Mouse (Mus musculus): ENCODE measurements around the gene Emc3.

Gene Emc3

GRCm38 (mm10) chr6:113530932-113531839 lies at the start of gene Emc3, which contains the start of gene Fancd2:
Gene Emc3, minus strand, starts transcription at chr6:113531652.
Gene Fancd2, plus strand, starts transcription at chr6:113531682.
- in situ Hi-C loops (cut with MboI, MseI), result no loop called here

GRCm38 (mm10) chr6:113579306-113579705 lies 47.9 kb upstream of the Emc3 start:
- in situ Hi-C loops (cut with MboI, MseI), result no loop called here

GRCm38 (mm10) chr6:113576044-113576443 lies 44.6 kb upstream of the Emc3 start:
- in situ Hi-C loops (cut with MboI, MseI), result no loop called here

- in situ Hi-C loops (cut with MboI, MseI), result loop anchor here (25.0 kb wide), 1 partner anchor 427 kb away; no protein-coding TSS in a partner anchor
Observed at GRCm38 (mm10) chr6:113564557-113564956, 33.1 kb upstream of the Emc3 start.

GRCm38 (mm10) chr6:113559736-113560135 lies 28.3 kb upstream of the Emc3 start:
- in situ Hi-C loops (cut with MboI, MseI), result loop anchor here (25.0 kb wide), 1 partner anchor 422 kb away; no protein-coding TSS in a partner anchor

- in situ Hi-C loops (cut with MboI, MseI), result no loop called here
Observed at GRCm38 (mm10) chr6:113543906-113544481, 12.5 kb upstream of the Emc3 start.

GRCm38 (mm10) chr6:113541610-113542009 lies 10.2 kb upstream of the Emc3 start:
- in situ Hi-C loops (cut with MboI, MseI), result no loop called here

- in situ Hi-C loops (cut with MboI, MseI), result no loop called here
Observed at GRCm38 (mm10) chr6:113534886-113535285, 3.4 kb upstream of the Emc3 start.

- in situ Hi-C loops (cut with MboI, MseI), result no loop called here
Observed at GRCm38 (mm10) chr6:113531840-113532404, 470 bp upstream of the Emc3 start.

- in situ Hi-C loops (cut with MboI, MseI), result no loop called here
Observed at GRCm38 (mm10) chr6:113523420-113523819, 8.0 kb downstream of the Emc3 start.

- in situ Hi-C loops (cut with MboI, MseI), result no loop called here
Observed at GRCm38 (mm10) chr6:113522310-113522709, 9.1 kb downstream of the Emc3 start.

- in situ Hi-C loops (cut with MboI, MseI), result no loop called here
Observed at GRCm38 (mm10) chr6:113517434-113518080, 13.9 kb downstream of the Emc3 start.

- in situ Hi-C loops (cut with MboI, MseI), result no loop called here
Observed at GRCm38 (mm10) chr6:113514600-113514999, 16.9 kb downstream of the Emc3 start.

- in situ Hi-C loops (cut with MboI, MseI), result no loop called here
Observed at GRCm38 (mm10) chr6:113513944-113514343, 17.5 kb downstream of the Emc3 start.

GRCm38 (mm10) chr6:113508947-113509280 lies 22.5 kb downstream of the Emc3 start:
- in situ Hi-C loops (cut with MboI, MseI), result no loop called here

- in situ Hi-C loops (cut with MboI, MseI), result no loop called here
Observed at GRCm38 (mm10) chr6:113508272-113508946, 23.0 kb downstream of the Emc3 start.

- in situ Hi-C loops (cut with MboI, MseI), result no loop called here
Observed at GRCm38 (mm10) chr6:113507130-113507529, 24.3 kb downstream of the Emc3 start.

- in situ Hi-C loops (cut with MboI, MseI), result no loop called here
Observed at GRCm38 (mm10) chr6:113505689-113506088, 25.8 kb downstream of the Emc3 start.

GRCm38 (mm10) chr6:113502801-113503200 lies 28.7 kb downstream of the Emc3 start:
- in situ Hi-C loops (cut with MboI, MseI), result no loop called here

- in situ Hi-C loops (cut with MboI, MseI), result no loop called here
Observed at GRCm38 (mm10) chr6:113501388-113502084, 29.9 kb downstream of the Emc3 start, which contains the start of gene Prrt3. Gene Prrt3, minus strand, starts transcription at chr6:113501931.

- in situ Hi-C loops (cut with MboI, MseI), result no loop called here
Observed at GRCm38 (mm10) chr6:113499346-113499745, 32.1 kb downstream of the Emc3 start.
